In genomic region chr11:103142441-103143182, GRCm38 (mm10) we compare ENCODE assay signal across 8 mouse cellular contexts. TPM values are rescaled to one million over a fixed set of nuclear protein-coding genes. Genes with fewer than 3 reads are reported as not detected.
DNase-seq lines count a peak whose midpoint lies in the region; ATAC-seq and TF ChIP-seq lines count a peak whose summit lies in the region.

No protein-coding gene starts in this region.

- H3K79me2 ChIP-seq in C2C12 (ENCODE audit: control insufficient read depth, insufficient read depth) = no peaks in the 10 kb centered on the region

- 28% methylated on average over 8 of the region's 8 CpGs for WGBS in embryonic facial prominence, embryonic 11.5 days
- WGBS in heart, embryonic 16.5 days = 33% methylated on average over 8 of the region's 8 CpGs
- 21% methylated on average over 7 of the region's 8 CpGs for WGBS in midbrain, embryonic 15.5 days

- peak overlapping the region; percentile 18 for H3K4me3 ChIP-seq in C2C12 (ENCODE audit: insufficient read depth, poor library complexity, severe bottlenecking)
- no peak overlapping the region for H3K4me3 ChIP-seq in embryonic facial prominence, embryonic 11.5 days (ENCODE audit: low read depth, low read length)
- peak overlapping the region; percentile 27 for H3K4me3 ChIP-seq in heart, embryonic 16.5 days (ENCODE audit: low read length)
- H3K4me3 ChIP-seq in midbrain, embryonic 15.5 days = peak overlapping the region; percentile 37

- H3ac ChIP-seq in C2C12 (ENCODE audit: control insufficient read depth, insufficient read length, low read depth) = peak overlapping the region; percentile 31

- peaks cover 8% of the 10 kb centered on the region for H3K4me1 ChIP-seq in embryonic facial prominence, embryonic 11.5 days (ENCODE audit: control insufficient read depth, insufficient read depth, low read length)
- peaks cover 36% of the 10 kb centered on the region for H3K4me1 ChIP-seq in heart, embryonic 16.5 days (ENCODE audit: control insufficient read depth, insufficient read depth, low read length)
- H3K4me1 ChIP-seq in midbrain, embryonic 15.5 days = peaks cover 22% of the 10 kb centered on the region

- peak; percentile 36; the same call in 1 of the 2 replicates for ATAC-seq in embryonic facial prominence, embryonic 11.5 days (replicated peaks; ENCODE audit: insufficient number of reproducible peaks, low FRiP score, low TSS enrichment, low read depth)
- peak; percentile 78 for ATAC-seq in heart, embryonic 16.5 days (replicated peaks; ENCODE audit: extremely low read depth, insufficient read depth, low FRiP score)
- ATAC-seq in midbrain, embryonic 15.5 days (replicated peaks) = peak; percentile 95

- peak overlapping the region; percentile 31; the same call in 1 of the 2 replicates for H3K27ac ChIP-seq in embryonic facial prominence, embryonic 11.5 days (replicated peaks; ENCODE audit: low read depth, low read length)
- peak overlapping the region; percentile 83 for H3K27ac ChIP-seq in heart, embryonic 16.5 days (ENCODE audit: low read length)
- peak overlapping the region; percentile 93 for H3K27ac ChIP-seq in midbrain, embryonic 15.5 days

- H3K4me2 ChIP-seq in embryonic facial prominence, embryonic 11.5 days (ENCODE audit: low read depth, low read length) = peak overlapping the region; percentile 27; the same call in 1 of the 2 replicates
- peak overlapping the region; percentile 56 for H3K4me2 ChIP-seq in heart, embryonic 16.5 days (ENCODE audit: low read depth, low read length)
- peak overlapping the region; percentile 55 for H3K4me2 ChIP-seq in midbrain, embryonic 15.5 days

- DNase-seq in adrenal gland, postnatal 10 days = peak; percentile 82
- DNase-seq in embryonic facial prominence, embryonic 11.5 days (ENCODE audit: low spot score) = peak; percentile 59
- DNase-seq in kidney, postnatal 10 days = peak; percentile 86
- peak; percentile 56 for DNase-seq in liver
- peak; percentile 74 to 85 for DNase-seq in thymus, adult 18-20 months

- peak overlapping the region; percentile 26 for H3K9ac ChIP-seq in embryonic facial prominence, embryonic 11.5 days (replicated peaks; ENCODE audit: low read length)
- H3K9ac ChIP-seq in heart, embryonic 16.5 days (ENCODE audit: low read length) = peak overlapping the region; percentile 65
- H3K9ac ChIP-seq in midbrain, embryonic 15.5 days = peak overlapping the region; percentile 50

- H3K27me3 ChIP-seq in C2C12 (ENCODE audit: control insufficient read depth, insufficient read depth, insufficient read length) = no peaks in the 10 kb centered on the region
- no peaks in the 10 kb centered on the region for H3K27me3 ChIP-seq in embryonic facial prominence, embryonic 11.5 days (ENCODE audit: control insufficient read depth, insufficient read depth, low read length)
- H3K27me3 ChIP-seq in heart, embryonic 16.5 days (ENCODE audit: control insufficient read depth, insufficient read depth, low read length) = no peaks in the 10 kb centered on the region
- no peaks in the 10 kb centered on the region for H3K27me3 ChIP-seq in midbrain, embryonic 15.5 days (replicated peaks)

- no peak for TF ChIP-seq CTCF in C2C12 (IDR thresholded peaks at IDR 0.05; ENCODE audit: control insufficient read depth, insufficient read depth, insufficient read length)

- H3K36me3 ChIP-seq in C2C12 (ENCODE audit: control insufficient read depth, insufficient read depth) = no peaks in the 10 kb centered on the region
- H3K36me3 ChIP-seq in embryonic facial prominence, embryonic 11.5 days (replicated peaks; ENCODE audit: control insufficient read depth, insufficient read depth, low read depth, low read length) = no peaks in the 10 kb centered on the region; the same call in none of the 2 replicates
- no peaks in the 10 kb centered on the region for H3K36me3 ChIP-seq in heart, embryonic 16.5 days (ENCODE audit: control insufficient read depth, insufficient read depth)
- peaks cover 8% of the 10 kb centered on the region; the same call in 1 of the 2 replicates for H3K36me3 ChIP-seq in midbrain, embryonic 15.5 days (replicated peaks)

- no peaks in the 10 kb centered on the region for H3K79me3 ChIP-seq in C2C12 (ENCODE audit: low read depth)

- no peaks in the 10 kb centered on the region for H3K9me3 ChIP-seq in embryonic facial prominence, embryonic 11.5 days (replicated peaks; ENCODE audit: control insufficient read depth, low read length)
- H3K9me3 ChIP-seq in heart, embryonic 16.5 days (replicated peaks; ENCODE audit: control insufficient read depth, low read length) = no peaks in the 10 kb centered on the region
- H3K9me3 ChIP-seq in midbrain, embryonic 15.5 days = no peaks in the 10 kb centered on the region

TF ChIP-seq in C2C12, 6 proteins besides CTCF, POLR2A, EP300 and RAD21:
- TF ChIP-seq USF1 (IDR thresholded peaks at IDR 0.05; ENCODE audit: low read depth) (no peak), FOSL1 (IDR thresholded peaks at IDR 0.05; ENCODE audit: insufficient read depth, low read length, poor library complexity, severe bottlenecking) (no peak), CEBPB (IDR thresholded peaks at IDR 0.05; ENCODE audit: low read depth) (no peak), MYOG (IDR thresholded peaks at IDR 0.05; ENCODE audit: control insufficient read depth, extremely low read depth, insufficient read length) (no peak), MYOD1 (IDR thresholded peaks at IDR 0.05; ENCODE audit: control insufficient read depth, insufficient read length, low read depth) (no peak), MAX (IDR thresholded peaks at IDR 0.05) (no peak)

RNA-seq across cellular contexts. Expression of gene Hexim2, which starts 10.4 kb away (rescaled TPM):
- 3.4 TPM for polyA plus RNA-seq in C2C12 (2012; fragmentation: generic; extraction: Trizol)
- 1 to 10 TPM; 4.8 to 8.9 TPM for total RNA-seq in adrenal gland, postnatal 10 days (2021)
- 7.1 and 8.3 TPM in 2 replicates for polyA plus RNA-seq in embryonic facial prominence, embryonic 11.5 days (2014; fragmentation: Nextera tagmentation; extraction: Ambion mirVana)
- 6.1 and 7.4 TPM in 2 replicates for polyA plus RNA-seq in heart, embryonic 16.5 days (2015; fragmentation: Nextera tagmentation; extraction: Ambion mirVana)
- polyA plus RNA-seq in midbrain, embryonic 15.5 days (2015; fragmentation: Nextera tagmentation; extraction: Ambion mirVana) = 27.2 and 33.4 TPM in 2 replicates

RNA-seq across cellular contexts. Expression of gene Hexim1, which starts 26.6 kb away (rescaled TPM):
- 24.3 TPM for polyA plus RNA-seq in C2C12 (2012; fragmentation: generic; extraction: Trizol)
- 10 to 100 TPM; 49.6 to 50.1 TPM for total RNA-seq in adrenal gland, postnatal 10 days (2021)
- 5.3 and 5.6 TPM in 2 replicates for polyA plus RNA-seq in embryonic facial prominence, embryonic 11.5 days (2014; fragmentation: Nextera tagmentation; extraction: Ambion mirVana)
- polyA plus RNA-seq in heart, embryonic 16.5 days (2015; fragmentation: Nextera tagmentation; extraction: Ambion mirVana) = 2.9 TPM in 2 replicates
- polyA plus RNA-seq in midbrain, embryonic 15.5 days (2015; fragmentation: Nextera tagmentation; extraction: Ambion mirVana) = 3.1 and 3.7 TPM in 2 replicates

RNA-seq across cellular contexts. Expression of gene Fmnl1, which starts 28.3 kb away (rescaled TPM):
- polyA plus RNA-seq in C2C12 (2012; fragmentation: generic; extraction: Trizol) = 3.7 TPM
- 10 to 100 TPM; 17.7 to 20.5 TPM for total RNA-seq in adrenal gland, postnatal 10 days (2021)
- polyA plus RNA-seq in embryonic facial prominence, embryonic 11.5 days (2014; fragmentation: Nextera tagmentation; extraction: Ambion mirVana) = 0.70 and 0.72 TPM in 2 replicates
- polyA plus RNA-seq in heart, embryonic 16.5 days (2015; fragmentation: Nextera tagmentation; extraction: Ambion mirVana) = 4.0 and 7.6 TPM in 2 replicates
- 7.0 and 7.5 TPM in 2 replicates for polyA plus RNA-seq in midbrain, embryonic 15.5 days (2015; fragmentation: Nextera tagmentation; extraction: Ambion mirVana)

RNA-seq across cellular contexts. Expression of gene Acbd4, which starts 41.1 kb away (rescaled TPM):
- polyA plus RNA-seq in C2C12 (2012; fragmentation: generic; extraction: Trizol) = 23.0 TPM
- total RNA-seq in adrenal gland, postnatal 10 days (2021) = 10 to 100 TPM; 81.0 to 94.7 TPM
- polyA plus RNA-seq in embryonic facial prominence, embryonic 11.5 days (2014; fragmentation: Nextera tagmentation; extraction: Ambion mirVana) = 6.4 and 7.8 TPM in 2 replicates
- polyA plus RNA-seq in heart, embryonic 16.5 days (2015; fragmentation: Nextera tagmentation; extraction: Ambion mirVana) = 21.5 and 21.8 TPM in 2 replicates
- polyA plus RNA-seq in midbrain, embryonic 15.5 days (2015; fragmentation: Nextera tagmentation; extraction: Ambion mirVana) = 9.7 and 11.1 TPM in 2 replicates

RNA-seq across cellular contexts. Expression of gene Plcd3, which starts 41.2 kb away (rescaled TPM):
- 27.6 TPM for polyA plus RNA-seq in C2C12 (2012; fragmentation: generic; extraction: Trizol)
- total RNA-seq in adrenal gland, postnatal 10 days (2021) = 10 to 100 TPM in 1 of 2 experiments, 1 to 10 TPM in 1; 8.7 to 11.0 TPM
- 0.87 and 1.1 TPM in 2 replicates for polyA plus RNA-seq in embryonic facial prominence, embryonic 11.5 days (2014; fragmentation: Nextera tagmentation; extraction: Ambion mirVana)
- 13.6 and 17.0 TPM in 2 replicates for polyA plus RNA-seq in heart, embryonic 16.5 days (2015; fragmentation: Nextera tagmentation; extraction: Ambion mirVana)
- polyA plus RNA-seq in midbrain, embryonic 15.5 days (2015; fragmentation: Nextera tagmentation; extraction: Ambion mirVana) = 3.0 and 3.8 TPM in 2 replicates

Comparison
In these comparisons a context has a peak if more than half of its experiments do, and no peak if none do; other contexts are left out.
1. ATAC-seq: peak in every context shown above with its lines; median percentile 95 in midbrain, embryonic 15.5 days; 78 in heart, embryonic 16.5 days; 36 in embryonic facial prominence, embryonic 11.5 days.
2. H3K27ac ChIP-seq: peak in every context shown above with its lines; median percentile 93 in midbrain, embryonic 15.5 days; 83 in heart, embryonic 16.5 days; 31 in embryonic facial prominence, embryonic 11.5 days.